ENCODE assay signal across 13 mouse cellular contexts in the genomic region with DNA sequence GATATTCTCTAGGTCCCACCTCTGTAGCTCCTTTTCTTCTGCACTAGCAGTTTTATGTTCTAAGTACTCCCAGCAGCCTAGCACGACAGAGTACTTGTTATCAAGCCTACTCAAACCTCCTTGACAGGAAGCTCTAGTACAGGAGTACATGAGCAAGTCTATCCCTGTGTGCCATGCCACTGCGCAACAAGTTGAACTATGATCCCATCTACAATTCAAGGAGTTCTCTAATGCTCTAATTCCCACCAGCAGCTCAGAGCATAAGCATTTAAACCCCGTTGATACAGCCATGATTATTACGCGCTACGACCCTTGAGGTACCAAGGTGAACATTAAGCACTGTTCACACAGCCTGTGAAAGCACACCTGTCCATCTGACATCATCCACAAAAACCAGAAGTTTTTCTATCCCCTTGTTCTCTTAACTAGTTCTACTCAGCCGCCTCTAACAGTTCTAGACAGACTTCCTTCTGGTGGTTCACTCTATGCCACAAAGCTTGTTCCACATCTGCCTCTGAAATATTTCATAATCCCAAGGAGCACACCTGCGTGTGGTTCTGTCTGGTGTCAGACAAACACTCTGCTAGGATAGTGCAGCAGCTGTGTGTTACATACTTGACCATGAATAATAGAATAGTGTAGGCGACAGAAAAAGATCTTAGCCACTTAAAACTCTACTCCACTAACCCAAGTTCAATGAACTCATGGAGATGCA. TPM values are rescaled to one million over a fixed set of nuclear protein-coding genes. Genes with fewer than 3 reads are reported as not detected.
DNase-seq lines count a peak whose midpoint lies in the region; ATAC-seq lines count a peak whose summit lies in the region.
"Had no signal": no experiment of that assay in that cellular context is flagged by ENCODE, and none has a peak within 500 bp of the region (broad histone marks: within the 10 kb centered on the region; RNA-seq: fewer than 3 reads in every experiment).

No protein-coding gene starts in this region.

- no peaks in the 10 kb centered on the region for H3K9me3 ChIP-seq in kidney, embryonic 14.5 days (ENCODE audit: control insufficient read depth, low read length)
- no peaks in the 10 kb centered on the region for H3K9me3 ChIP-seq in intestine, embryonic 14.5 days (ENCODE audit: control insufficient read depth, low read length)
- no peaks in the 10 kb centered on the region for H3K9me3 ChIP-seq in stomach, embryonic 16.5 days (replicated peaks; ENCODE audit: control insufficient read depth, low read length)
- H3K9me3 ChIP-seq in forebrain, embryonic 14.5 days (replicated peaks; ENCODE audit: control insufficient read depth, low read length) = no peaks in the 10 kb centered on the region
- H3K9me3 ChIP-seq: embryonic facial prominence, embryonic 10.5 days; forebrain, embryonic 10.5 days; limb, embryonic 10.5 days; neural tube, embryonic 13.5 days had no signal

- H3K4me2 ChIP-seq in kidney, embryonic 14.5 days (replicated peaks; ENCODE audit: low read depth, low read length) = no peak overlapping the region
- no peak overlapping the region for H3K4me2 ChIP-seq in intestine, embryonic 14.5 days (ENCODE audit: low read length)
- H3K4me2 ChIP-seq in stomach, embryonic 16.5 days (ENCODE audit: low read depth, low read length) = no peak overlapping the region
- H3K4me2 ChIP-seq in forebrain, embryonic 14.5 days (ENCODE audit: low read length) = no peak overlapping the region
- H3K4me2 ChIP-seq: neural tube, embryonic 13.5 days had no signal

- WGBS in kidney, embryonic 14.5 days = 80% methylated on average over 9 of the region's 9 CpGs
- WGBS in intestine, embryonic 14.5 days = 84% methylated on average over 9 of the region's 9 CpGs
- WGBS in stomach, embryonic 16.5 days = 66% methylated on average over 9 of the region's 9 CpGs
- 94% methylated on average over 9 of the region's 9 CpGs for WGBS in forebrain, embryonic 14.5 days

- peak; percentile 18; the same call in 1 of the 2 replicates for ATAC-seq in kidney, embryonic 14.5 days (ENCODE audit: low FRiP score, low TSS enrichment)
- ATAC-seq in intestine, embryonic 14.5 days (replicated peaks; ENCODE audit: low FRiP score, low TSS enrichment, low read depth) = no peak
- no peak for ATAC-seq in stomach, embryonic 16.5 days (ENCODE audit: insufficient read depth, low FRiP score)
- no peak for ATAC-seq in forebrain, embryonic 14.5 days

- H3K4me1 ChIP-seq in kidney, embryonic 14.5 days (ENCODE audit: control insufficient read depth, insufficient read depth, low read length) = peaks cover 29% of the 10 kb centered on the region
- H3K4me1 ChIP-seq in intestine, embryonic 14.5 days (replicated peaks; ENCODE audit: control insufficient read depth, insufficient read depth, low read length) = peaks cover 34% of the 10 kb centered on the region
- peaks cover 28% of the 10 kb centered on the region for H3K4me1 ChIP-seq in stomach, embryonic 16.5 days (ENCODE audit: control insufficient read depth, insufficient read depth, low read length)
- 0 out of 2 replicates have a peak, but pooled peaks cover 5% of the 10 kb centered on the region for H3K4me1 ChIP-seq in forebrain, embryonic 14.5 days (ENCODE audit: control insufficient read depth, insufficient read depth, low read length)
- H3K4me1 ChIP-seq: limb, embryonic 10.5 days had no signal

- no peak overlapping the region for H3K27ac ChIP-seq in kidney, embryonic 14.5 days (ENCODE audit: low read depth, low read length)
- H3K27ac ChIP-seq in intestine, embryonic 14.5 days (ENCODE audit: low read depth) = peak overlapping the region; percentile 33; the same call in 1 of the 2 replicates
- H3K27ac ChIP-seq in stomach, embryonic 16.5 days (ENCODE audit: low read length) = peak overlapping the region; percentile 15; the same call in 1 of the 2 replicates
- no peak overlapping the region for H3K27ac ChIP-seq in forebrain, embryonic 14.5 days (ENCODE audit: low read depth, low read length)
- H3K27ac ChIP-seq: embryonic facial prominence, embryonic 10.5 days; forebrain, embryonic 10.5 days; limb, embryonic 10.5 days; neural tube, embryonic 13.5 days had no signal

- H3K27me3 ChIP-seq in kidney, embryonic 14.5 days (ENCODE audit: control insufficient read depth, insufficient read depth, low read length) = no peaks in the 10 kb centered on the region
- H3K27me3 ChIP-seq in intestine, embryonic 14.5 days (replicated peaks; ENCODE audit: control insufficient read depth, insufficient read depth, low read length) = no peaks in the 10 kb centered on the region
- no peaks in the 10 kb centered on the region for H3K27me3 ChIP-seq in stomach, embryonic 16.5 days (ENCODE audit: control insufficient read depth, insufficient read depth, low read length)
- H3K27me3 ChIP-seq in forebrain, embryonic 14.5 days (replicated peaks; ENCODE audit: control insufficient read depth, insufficient read depth, low read length) = no peaks in the 10 kb centered on the region
- H3K27me3 ChIP-seq: neural tube, embryonic 13.5 days had no signal

- no peak overlapping the region for H3K4me3 ChIP-seq in kidney, embryonic 14.5 days (ENCODE audit: low read length)
- no peak overlapping the region for H3K4me3 ChIP-seq in intestine, embryonic 14.5 days (ENCODE audit: low read depth, low read length)
- no peak overlapping the region for H3K4me3 ChIP-seq in stomach, embryonic 16.5 days (replicated peaks; ENCODE audit: low read length)
- H3K4me3 ChIP-seq in forebrain, embryonic 14.5 days (ENCODE audit: low read depth, low read length) = no peak overlapping the region
- H3K4me3 ChIP-seq: embryonic facial prominence, embryonic 10.5 days; forebrain, embryonic 10.5 days; limb, embryonic 10.5 days; neural tube, embryonic 13.5 days had no signal

- no peaks in the 10 kb centered on the region for H3K36me3 ChIP-seq in kidney, embryonic 14.5 days (ENCODE audit: control insufficient read depth, insufficient read depth, low read length)
- H3K36me3 ChIP-seq in intestine, embryonic 14.5 days (ENCODE audit: control insufficient read depth, insufficient read depth, low read length) = no peaks in the 10 kb centered on the region
- no peaks in the 10 kb centered on the region for H3K36me3 ChIP-seq in stomach, embryonic 16.5 days (ENCODE audit: control insufficient read depth, insufficient read depth, low read length)
- H3K36me3 ChIP-seq in forebrain, embryonic 14.5 days (ENCODE audit: control insufficient read depth, insufficient read depth, low read length) = no peaks in the 10 kb centered on the region
- H3K36me3 ChIP-seq: embryonic facial prominence, embryonic 10.5 days; forebrain, embryonic 10.5 days; limb, embryonic 10.5 days; neural tube, embryonic 13.5 days had no signal

- no peak for DNase-seq in kidney, adult 8-10 months
- peak; percentile 24 for DNase-seq in thymus, postnatal 14 days
- DNase-seq in thymus, adult 18-20 months = no peak
- DNase-seq in intestine, embryonic 14.5 days (ENCODE audit: low spot score) = no peak
- no peak for DNase-seq in forebrain, embryonic 14.5 days (ENCODE audit: low spot score)
- DNase-seq: midbrain, embryonic 14.5 days; right cerebral cortex, adult 18-20 months had no signal

- no peak overlapping the region for H3K9ac ChIP-seq in kidney, embryonic 14.5 days (ENCODE audit: low read depth, low read length)
- no peak overlapping the region for H3K9ac ChIP-seq in intestine, embryonic 14.5 days (ENCODE audit: low read length)
- H3K9ac ChIP-seq in stomach, embryonic 16.5 days (ENCODE audit: low read length) = no peak overlapping the region
- no peak overlapping the region for H3K9ac ChIP-seq in forebrain, embryonic 14.5 days (ENCODE audit: low read length)
- H3K9ac ChIP-seq: neural tube, embryonic 13.5 days had no signal

RNA-seq across cellular contexts. Expression of gene Rheb, which starts 16.2 kb away (rescaled TPM):
- polyA plus RNA-seq in kidney, embryonic 14.5 days (2014; fragmentation: Nextera tagmentation; extraction: Ambion mirVana) = 215 and 247 TPM in 2 replicates
- 198 and 224 TPM in 2 replicates for polyA plus RNA-seq in intestine, embryonic 14.5 days (2014; fragmentation: Nextera tagmentation; extraction: Ambion mirVana)
- polyA plus RNA-seq in stomach, embryonic 16.5 days (2015; fragmentation: Nextera tagmentation; extraction: Ambion mirVana) = 218 and 227 TPM in 2 replicates
- polyA plus RNA-seq in forebrain, embryonic 14.5 days (2014; fragmentation: Nextera tagmentation; extraction: Ambion mirVana) = 229 and 235 TPM in 2 replicates

Comparison
In these comparisons a context has a peak if more than half of its experiments do, and no peak if none do; other contexts are left out.
1. H3K27ac ChIP-seq: peak in intestine, embryonic 14.5 days (single experiment) and stomach, embryonic 16.5 days (single experiment); none in kidney, embryonic 14.5 days (single experiment) and forebrain, embryonic 14.5 days (single experiment).